Mouse (Mus musculus): Measurements from ENCODE around the gene Lsm14b.

Lsm14b gene

DNA sequence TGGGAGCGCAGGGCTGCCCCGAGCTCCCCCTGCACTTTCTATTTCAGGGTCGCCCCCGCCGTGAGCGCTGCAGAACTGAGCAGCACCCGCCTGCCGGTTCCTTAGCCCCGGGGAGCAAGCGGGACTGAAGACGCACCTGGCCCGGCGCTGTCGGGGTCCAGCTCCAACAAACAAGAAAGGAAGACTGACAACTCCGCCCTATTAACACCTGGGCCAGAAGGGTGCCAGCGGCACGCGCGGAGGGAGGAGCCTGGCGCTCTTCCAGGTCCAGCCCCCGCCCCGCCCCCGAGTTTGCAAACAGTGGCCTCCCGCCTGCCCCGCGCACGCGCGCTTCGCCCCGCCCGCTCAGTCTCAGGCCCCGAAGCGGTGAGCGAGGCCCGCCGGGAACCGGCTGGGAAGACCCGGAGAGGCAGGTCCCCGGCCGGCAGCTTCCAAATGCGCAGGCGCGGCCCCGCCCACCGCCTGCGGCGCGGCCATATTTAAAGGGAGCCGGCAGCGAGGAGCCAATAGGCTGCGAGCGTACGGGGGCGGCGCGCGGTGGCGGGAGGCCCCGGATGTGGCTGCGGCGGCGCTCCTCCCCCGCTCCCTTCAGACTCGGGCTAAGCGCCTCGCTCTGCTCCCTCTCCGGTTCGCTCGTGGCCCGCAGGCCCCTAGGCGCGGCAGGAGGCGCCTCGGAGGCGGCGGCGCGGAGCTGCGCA lies at the start of gene Lsm14b:
Gene Lsm14b, plus strand, starts transcription at position 587 of the 698 bp plus-strand sequence.
- DNase-seq = peak; percentile 99

DNA sequence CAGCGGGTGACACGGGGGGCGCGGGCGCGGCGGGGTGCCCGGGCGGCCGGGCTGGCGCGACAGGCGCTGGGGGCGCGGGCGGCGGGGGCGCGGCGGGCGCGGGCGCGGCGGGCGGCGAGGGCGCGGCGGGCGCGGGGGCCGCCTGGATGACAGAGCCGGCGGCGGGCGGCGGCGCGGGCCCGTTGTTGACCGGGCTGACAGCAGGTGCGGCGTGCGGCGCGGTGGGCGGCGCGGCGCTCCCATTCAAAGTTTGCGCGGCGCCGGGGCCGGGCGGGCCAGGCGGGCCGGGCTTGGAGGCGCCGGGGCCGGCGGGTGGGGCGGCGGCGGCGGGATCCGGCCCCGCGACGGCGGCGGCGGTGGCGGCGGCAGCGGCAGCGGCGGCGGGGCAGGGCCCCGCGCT lies 48.9 kb upstream of the Lsm14b start:
- DNase-seq = no peak

- no peak for DNase-seq
Observed at GRCm38 (mm10) chr2:179976295-179976627, 48.5 kb upstream of the Lsm14b start.

GRCm38 (mm10) chr2:179976628-179977343 lies 48.0 kb upstream of the Lsm14b start, which contains the start of gene Taf4:
Gene Taf4 (minus strand): TSS chr2:179976646.
- DNase-seq = peak; percentile 86 to 87

DNA sequence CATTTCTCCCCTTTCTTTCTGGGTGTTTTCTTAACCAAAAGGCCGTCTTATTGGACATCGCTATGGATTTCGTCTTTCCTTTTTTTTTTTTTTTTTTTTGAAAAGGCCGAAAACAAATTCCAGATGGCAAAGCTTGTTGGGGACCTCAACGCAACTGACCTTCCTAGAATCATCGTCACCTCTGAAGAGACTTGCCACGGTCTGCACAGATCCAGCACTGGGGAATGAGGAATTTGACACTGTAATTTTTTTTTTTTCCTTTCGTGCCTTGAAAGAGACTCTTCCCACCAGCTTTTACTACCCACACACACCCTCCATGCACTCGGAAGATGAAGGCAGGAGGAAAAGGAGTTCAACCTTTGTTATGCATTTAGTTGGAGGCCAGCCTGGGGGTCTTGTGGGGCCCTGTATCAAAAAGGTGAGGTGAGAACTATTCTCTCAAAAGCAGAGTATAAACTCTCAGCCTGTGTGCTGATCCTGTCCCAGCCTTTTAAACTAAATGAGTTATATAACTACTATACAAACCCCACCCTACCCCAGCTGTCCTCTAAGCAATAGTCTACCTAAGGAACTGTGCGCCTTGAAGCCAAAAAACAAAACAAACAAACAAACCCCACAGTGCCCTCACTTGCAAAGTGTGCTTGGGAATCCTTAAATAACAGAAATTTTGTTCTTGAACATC lies 47.3 kb upstream of the Lsm14b start:
- DNase-seq = no peak

DNA sequence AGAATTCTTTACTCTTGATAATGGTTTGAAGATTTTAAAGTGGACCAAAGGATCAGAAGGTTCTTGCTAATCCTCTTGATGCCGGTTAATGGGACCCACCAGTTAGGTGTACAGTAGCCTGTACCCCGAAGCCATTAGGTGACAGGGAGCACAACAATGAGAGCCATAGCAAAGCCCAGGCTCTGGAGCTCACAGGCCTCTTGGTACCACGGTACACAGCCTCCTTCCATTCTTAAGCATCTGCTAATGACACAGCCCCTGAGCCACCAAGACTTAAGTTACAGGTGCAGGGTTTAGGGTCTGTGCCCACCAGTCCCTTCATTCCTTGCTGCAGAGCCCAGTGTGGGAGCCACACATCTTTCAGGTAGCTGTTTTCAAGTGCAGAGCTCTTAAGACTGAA lies 46.5 kb upstream of the Lsm14b start:
- no peak for DNase-seq

- no peak for DNase-seq
Observed at GRCm38 (mm10) chr2:179979836-179980235, 45.0 kb upstream of the Lsm14b start.

DNA sequence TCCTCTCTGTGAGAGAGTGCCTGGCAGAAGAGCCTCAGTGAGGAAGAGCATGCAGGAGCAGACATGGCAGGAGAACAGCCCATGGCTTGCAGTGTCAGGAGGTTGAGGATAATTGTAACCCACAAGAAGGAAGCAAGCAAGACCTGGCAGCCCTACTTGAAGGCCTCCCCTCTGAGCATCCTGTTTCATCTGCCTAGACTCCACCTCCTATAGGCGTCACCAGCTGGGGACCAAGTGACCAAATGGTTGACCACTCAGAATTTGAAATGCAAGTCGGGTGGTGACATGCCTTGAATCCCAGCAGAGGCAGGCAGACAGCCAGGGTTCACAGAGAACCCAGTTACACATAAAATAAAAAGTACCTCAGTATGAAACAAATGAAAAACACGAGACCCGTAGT lies 44.2 kb upstream of the Lsm14b start:
- DNase-seq = no peak

GRCm38 (mm10) chr2:179982715-179983114 lies 42.1 kb upstream of the Lsm14b start:
- no peak for DNase-seq

GRCm38 (mm10) chr2:179984830-179985229 lies 40.0 kb upstream of the Lsm14b start:
- peak in 1 of 2 experiments; percentile 11 for DNase-seq

GRCm38 (mm10) chr2:179985695-179986094 lies 39.1 kb upstream of the Lsm14b start:
- no peak for DNase-seq

GRCm38 (mm10) chr2:179986437-179987022 lies 38.3 kb upstream of the Lsm14b start:
- DNase-seq = no peak

DNA sequence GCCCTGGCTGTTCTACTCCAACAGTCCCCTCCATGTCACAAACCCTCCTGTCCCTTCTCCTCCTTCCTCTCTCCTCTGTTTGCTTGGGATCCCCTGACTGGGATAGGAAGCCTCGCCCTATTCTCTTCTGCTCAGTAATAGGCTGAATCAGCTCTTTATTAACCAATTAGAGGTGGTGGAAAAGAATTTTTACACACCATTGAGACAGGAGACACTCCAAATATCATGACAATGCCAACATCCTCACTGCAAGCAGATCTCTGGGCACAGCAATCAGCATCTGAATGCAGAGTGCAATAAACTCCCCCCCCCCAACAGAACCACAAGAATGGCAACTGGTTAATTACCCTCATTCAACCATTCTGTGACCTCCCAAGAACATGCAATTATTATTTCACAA lies 35.7 kb upstream of the Lsm14b start:
- DNase-seq = no peak

DNA sequence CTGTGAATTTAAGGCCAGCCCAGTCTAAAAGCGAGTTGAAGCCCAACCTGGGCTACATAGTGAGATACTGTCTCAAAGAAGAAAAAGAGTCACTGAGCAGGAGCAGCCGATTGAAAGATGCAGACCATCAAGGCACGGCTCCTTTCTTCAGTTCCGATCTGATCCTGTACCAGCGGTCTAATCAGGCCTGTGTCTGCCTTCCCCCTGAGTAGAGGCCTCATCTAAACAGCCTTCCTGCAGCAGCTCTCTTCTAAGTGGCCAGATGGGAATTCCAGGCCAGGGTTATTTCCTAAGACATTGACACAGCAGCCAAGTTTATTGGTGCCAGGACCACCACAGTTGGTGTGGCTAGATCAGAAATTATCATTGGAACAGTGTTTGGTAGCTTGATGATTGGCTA lies 31.7 kb upstream of the Lsm14b start:
- DNase-seq = no peak

DNA sequence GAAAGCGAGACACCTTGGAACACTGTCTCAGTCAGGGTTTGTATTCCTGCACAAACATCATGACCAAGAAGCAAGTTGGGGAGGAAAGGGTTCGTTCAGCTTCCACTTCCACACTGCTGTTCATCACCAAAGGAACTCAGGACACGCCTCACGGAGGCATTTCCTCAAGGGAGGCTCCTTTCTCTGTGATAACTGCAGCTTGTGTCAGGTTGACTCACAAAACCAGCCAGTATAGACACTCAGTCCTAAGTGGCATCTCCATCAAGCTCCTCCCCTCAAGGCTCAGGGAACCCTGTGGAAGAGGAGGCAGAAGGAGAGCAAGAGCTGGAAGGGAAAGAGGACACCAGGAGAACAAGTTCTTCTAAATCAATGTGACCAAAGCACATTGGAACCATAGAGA lies 26.4 kb upstream of the Lsm14b start:
- DNase-seq = no peak

- DNase-seq = no peak
Observed at GRCm38 (mm10) chr2:180001635-180002034, 23.2 kb upstream of the Lsm14b start.

DNA sequence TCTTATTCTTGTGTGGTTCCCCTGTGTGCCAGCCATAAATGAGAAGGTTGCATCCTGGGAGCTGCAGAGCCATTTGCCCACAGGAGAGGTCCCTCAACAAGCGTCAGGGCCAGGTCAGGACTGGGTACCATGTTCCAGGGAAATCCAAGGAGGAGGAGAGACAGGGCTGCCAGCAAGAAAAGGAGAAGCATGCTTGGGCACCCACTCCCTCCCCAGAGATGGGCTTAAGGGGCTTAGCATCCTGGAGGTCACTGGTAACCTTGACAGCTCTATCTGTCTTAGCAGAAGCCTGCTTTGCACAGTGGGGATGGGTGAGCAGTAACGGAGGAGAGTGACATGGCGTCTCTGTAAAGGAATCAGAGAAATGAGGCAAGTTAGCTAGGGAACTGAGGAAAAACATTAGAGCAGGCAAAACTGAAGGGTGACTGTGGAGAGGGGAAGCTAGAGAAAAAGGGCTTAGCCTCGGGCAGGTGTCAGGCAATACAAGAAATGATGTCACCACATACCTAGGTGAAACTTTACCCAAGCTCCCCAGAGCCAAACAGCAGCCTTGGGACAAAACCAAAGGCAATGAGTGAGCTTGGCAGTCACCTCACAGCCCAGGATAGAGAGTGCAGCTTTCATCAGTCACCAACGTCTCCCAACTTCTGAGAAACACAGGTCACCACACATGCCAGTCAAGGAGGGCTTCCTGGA lies 19.0 kb upstream of the Lsm14b start:
- no peak for DNase-seq

DNA sequence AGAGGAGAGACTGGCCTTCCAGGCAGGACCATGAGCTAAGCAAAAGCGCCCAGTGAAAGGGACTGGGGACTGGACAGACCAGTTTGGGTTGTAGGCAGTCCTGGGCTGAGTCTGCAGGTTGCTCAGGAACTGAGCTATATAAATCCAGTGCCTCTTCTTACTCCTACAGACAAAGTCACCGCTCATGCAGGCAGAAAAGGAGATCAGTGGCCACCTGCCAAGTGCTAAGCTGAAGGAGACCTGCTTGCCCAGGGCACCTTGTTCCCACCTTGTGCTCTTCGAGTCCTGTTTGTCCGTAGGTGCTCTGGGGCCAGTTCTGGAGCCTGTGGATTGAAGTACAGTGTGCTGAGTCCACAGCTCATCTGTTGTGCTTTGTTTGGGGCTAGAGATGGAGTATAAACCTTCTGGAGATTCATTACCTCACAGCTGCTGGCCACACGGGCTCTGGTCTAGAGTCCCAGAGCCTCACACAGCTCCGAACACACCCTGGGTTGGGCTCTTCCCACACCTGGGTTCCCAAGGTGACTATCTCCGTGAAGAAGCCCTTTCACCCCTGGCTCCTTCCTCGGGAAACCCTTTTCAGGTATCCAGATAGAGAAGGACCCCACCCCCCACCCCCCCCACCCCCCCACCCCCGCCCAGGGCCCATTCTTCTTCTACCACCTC lies 18.3 kb upstream of the Lsm14b start:
- peak in 1 of 2 experiments; percentile 9 for DNase-seq

- no peak for DNase-seq
Observed at GRCm38 (mm10) chr2:180010686-180011085, 14.1 kb upstream of the Lsm14b start.

- no peak for DNase-seq
Observed at GRCm38 (mm10) chr2:180011370-180011769, 13.4 kb upstream of the Lsm14b start.

DNA sequence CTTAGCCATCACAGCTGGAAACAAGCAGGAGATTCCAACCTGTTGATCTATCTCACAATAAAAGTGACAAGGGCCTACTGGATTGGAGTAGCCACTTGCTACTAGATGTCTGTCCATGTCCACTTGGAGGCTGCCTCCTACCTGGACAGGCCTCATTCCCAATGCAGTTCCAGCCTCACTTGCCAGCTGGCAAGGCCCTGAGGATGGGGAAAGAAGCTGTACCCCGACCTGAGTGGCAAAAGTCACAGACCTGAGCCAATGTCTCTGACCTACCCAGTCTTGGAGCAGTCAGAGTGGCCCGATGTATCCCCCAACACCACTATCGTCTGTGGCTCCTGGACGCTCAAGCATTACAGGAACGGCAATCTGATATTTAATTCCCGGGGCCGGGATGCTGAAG lies 11.1 kb upstream of the Lsm14b start:
- DNase-seq = no peak

- DNase-seq = peak in 1 of 2 experiments; percentile 19
Observed at GRCm38 (mm10) chr2:180017632-180018031, 7.2 kb upstream of the Lsm14b start.
